Mouse (Mus musculus) lung, adult 2 months (tissue): ENCODE results near the gene Slc29a1.

ENCODE experiments used
- CTCF ChIP-seq: fragments of 200-500 bp; IDR thresholded peaks from 2 replicates; pipeline ENCODE4 v1.5.1; 2011; ENCODE audit warnings: mild to moderate bottlenecking, low read length, control low read depth; ENCODE audit not compliant: insufficient read depth
- POLR2A ChIP-seq: fragments of 200-500 bp; IDR thresholded peaks from 2 replicates; pipeline ENCODE4 v1.6.1; 2011; ENCODE audit warnings: low read depth, mild to moderate bottlenecking, control low read depth, low read length, borderline replicate concordance; ENCODE audit errors: extremely low read depth

- TF ChIP-seq CTCF: no peak
- TF ChIP-seq POLR2A: no peak
Measured at GRCm38 (mm10) chr17:45575123-45575897, 24.1 kb downstream of the Slc29a1 start.
